Mouse (Mus musculus) liver, adult 2 months (tissue): ENCODE measurements around the gene Hsd17b7. TPM values are rescaled to one million over a fixed set of nuclear protein-coding genes. Genes with fewer than 3 reads are reported as not detected.

ENCODE experiments used
- DNase-seq: peaks from one replicate; pipeline ENCODE4 v3.0.0-alpha.2; 2011; ENCODE audit warnings: low read depth, low spot score; ENCODE audit errors: extremely low read depth
- H3K27ac ChIP-seq: fragments of 200-500 bp; replicated peaks from 2 replicates; pipeline ENCODE4 v1.5.1; 2012; ENCODE audit warnings: low read depth, mild to moderate bottlenecking, control low read depth, inconsistent platforms, low read length; ENCODE audit not compliant: insufficient read depth
- H3K27me3 ChIP-seq: fragments of 200-500 bp; 2 replicates; pipeline ENCODE4 v1.6.1; 2012; ENCODE audit warnings: mild to moderate bottlenecking, moderate library complexity, low read length, inconsistent platforms; ENCODE audit not compliant: control insufficient read depth, insufficient read depth
- H3K36me3 ChIP-seq: fragments of 200-500 bp; 2 replicates; pipeline ENCODE4 v1.6.1; 2012; ENCODE audit warnings: low read length, inconsistent platforms; ENCODE audit not compliant: control insufficient read depth, insufficient read depth
- H3K4me1 ChIP-seq: fragments of 200-500 bp; 2 replicates; pipeline ENCODE4 v1.6.1; 2011; ENCODE audit warnings: low read length; ENCODE audit not compliant: control insufficient read depth, insufficient read depth
- H3K4me3 ChIP-seq: fragments of 200-500 bp; 2 replicates; pipeline ENCODE4 v1.5.1; 2011; ENCODE audit warnings: low read depth, mild to moderate bottlenecking, control low read depth, low read length, moderate library complexity; ENCODE audit not compliant: insufficient read depth
- H3K79me2 ChIP-seq: fragments of 200-500 bp; 2 replicates; pipeline ENCODE4 v1.6.1; 2012; ENCODE audit warnings: inconsistent platforms, mild to moderate bottlenecking, low read length, moderate library complexity; ENCODE audit not compliant: control insufficient read depth, insufficient read depth
- H3K9ac ChIP-seq: fragments of 200-500 bp; 2 replicates; pipeline ENCODE4 v1.6.1; 2012; ENCODE audit warnings: low read depth, mild to moderate bottlenecking, control low read depth, inconsistent platforms, low read length
- CTCF ChIP-seq: fragments of 200-500 bp; IDR thresholded peaks from 2 replicates; pipeline ENCODE4 v1.5.1; 2011; ENCODE audit warnings: low read depth, low read length, control low read depth
- POLR2A ChIP-seq: fragments of 200-500 bp; IDR thresholded peaks from 2 replicates; pipeline ENCODE4 v1.6.1; 2011; ENCODE audit warnings: low read length, control low read depth; ENCODE audit not compliant: insufficient read depth; ENCODE audit errors: extremely low read depth
- WGBS: fragments of 180-500 bp; shearing (Covaris S2); methylation state at CpG from one replicate; pipeline ENCODE4 v1.1.7; 2018; 5-methylcytosine and 5-hydroxymethylcytosine counted together
- polyA plus RNA-seq: library from polyadenylated mRNA; depleted of rRNA; stranded (reverse); fragments of >200 nt; gene quantifications from 2 replicates; pipeline ENCODE4 v1.2.3, GENCODE M21; 2012; rRNA removed
- total RNA-seq: library from RNA; depleted of rRNA; stranded (reverse); fragments of >200 nt; gene quantifications from 2 replicates; pipeline ENCODE4 v1.2.3, GENCODE M21; 2014; rRNA removed

The Hsd17b7 gene
- total and polyA plus RNA-seq, 2 experiments, result 22.1 to 41.3 TPM

- H3K4me3 ChIP-seq, result no peak overlapping the region
- H3K27me3 ChIP-seq, result no peaks in the 10 kb centered on the region
- no peaks in the 10 kb centered on the region for H3K4me1 ChIP-seq
- no peak overlapping the region for H3K9ac ChIP-seq
- TF ChIP-seq CTCF, result no peak
- TF ChIP-seq POLR2A, result no peak
- 78% methylated on average over 7 of the region's 7 CpGs for whole genome bisulfite sequencing
- DNase-seq, result no peak
- H3K36me3 ChIP-seq, result no peaks in the 10 kb centered on the region
- no peak overlapping the region for H3K27ac ChIP-seq
- no peaks in the 10 kb centered on the region for H3K79me2 ChIP-seq
These were observed 58.3 kb downstream of the Hsd17b7 start for GRCm38 (mm10) chr1:169910751-169911150.

GRCm38 (mm10) chr1:169909659-169910058 is 59.4 kb downstream of the Hsd17b7 start:
- TF ChIP-seq CTCF, result no peak
- no peak for TF ChIP-seq POLR2A
- H3K27ac ChIP-seq, result no peak overlapping the region
- no peaks in the 10 kb centered on the region for H3K36me3 ChIP-seq
- H3K9ac ChIP-seq, result no peak overlapping the region
- 0 out of 2 replicates have a peak, but pooled peaks cover under 1% of the 10 kb centered on the region for H3K27me3 ChIP-seq
- WGBS, result 85% methylated on average over 6 of the region's 6 CpGs
- H3K4me3 ChIP-seq, result no peak overlapping the region
- no peaks in the 10 kb centered on the region for H3K4me1 ChIP-seq
- DNase-seq, result no peak
- H3K79me2 ChIP-seq, result no peaks in the 10 kb centered on the region

- H3K79me2 ChIP-seq, result no peaks in the 10 kb centered on the region
- TF ChIP-seq CTCF (no peak), POLR2A (no peak)
- 0 out of 2 replicates have a peak, but pooled peaks cover 2% of the 10 kb centered on the region for H3K27me3 ChIP-seq
- no peak overlapping the region for H3K27ac ChIP-seq
- H3K9ac ChIP-seq, result no peak overlapping the region
- H3K36me3 ChIP-seq, result no peaks in the 10 kb centered on the region
- H3K4me3 ChIP-seq, result no peak overlapping the region
- H3K4me1 ChIP-seq, result no peaks in the 10 kb centered on the region
- no peak for DNase-seq
- 63% methylated on average over 5 of the region's 5 CpGs for WGBS
These were observed 59.9 kb downstream of the Hsd17b7 start for GRCm38 (mm10) chr1:169909163-169909562.

- no peak for DNase-seq
- H3K9ac ChIP-seq, result no peak overlapping the region
- 0 out of 2 replicates have a peak, but pooled peaks cover 2% of the 10 kb centered on the region for H3K27me3 ChIP-seq
- H3K36me3 ChIP-seq, result no peaks in the 10 kb centered on the region
- no peak overlapping the region for H3K4me3 ChIP-seq
- no peaks in the 10 kb centered on the region for H3K4me1 ChIP-seq
- TF ChIP-seq CTCF (no peak), POLR2A (no peak)
- H3K79me2 ChIP-seq, result no peaks in the 10 kb centered on the region
- WGBS, result 89% methylated on average over 3 of the region's 3 CpGs
- no peak overlapping the region for H3K27ac ChIP-seq
These were observed 68.2 kb downstream of the Hsd17b7 start for GRCm38 (mm10) chr1:169900771-169901336.

Other genes starting within 250 kb of the Hsd17b7 start
- 1.3 and 3.6 TPM in 2 replicates for gene Rgs4, start 221.6 kb downstream of the Hsd17b7 start, total RNA-seq
- gene Rgs4, start 221.6 kb downstream of the Hsd17b7 start, polyA plus RNA-seq, result 0.36 and 0.51 TPM in 2 replicates
- gene Ccdc190, start 40.6 kb downstream of the Hsd17b7 start, total RNA-seq, result not detected in 2 replicates
- gene Ccdc190, start 40.6 kb downstream of the Hsd17b7 start, polyA plus RNA-seq, result not detected in 2 replicates
- gene Ddr2, start 141.5 kb upstream of the Hsd17b7 start, total RNA-seq, result 3.0 and 4.8 TPM in 2 replicates
- gene Ddr2, start 141.5 kb upstream of the Hsd17b7 start, polyA plus RNA-seq, result 0.81 and 1.4 TPM in 2 replicates
- 22.6 and 23.6 TPM in 2 replicates for gene Uap1, start 205.7 kb upstream of the Hsd17b7 start, total RNA-seq
- gene Uap1, start 205.7 kb upstream of the Hsd17b7 start, polyA plus RNA-seq, result 14.3 and 15.9 TPM in 2 replicates
- gene Uhmk1, start 246.2 kb upstream of the Hsd17b7 start, total RNA-seq, result 25.4 and 26.7 TPM in 2 replicates
- gene Uhmk1, start 246.2 kb upstream of the Hsd17b7 start, polyA plus RNA-seq, result 7.5 and 8.7 TPM in 2 replicates